Mouse (Mus musculus) gastrocnemius, adult 2 months (tissue): ENCODE data around the gene Phrf1. TPM values are rescaled to one million over a fixed set of nuclear protein-coding genes. Genes with fewer than 3 reads are reported as not detected.
"Not testable (repeated sequence)": the region's sequence is repeated elsewhere in the genome, so short reads cannot be mapped to it uniquely, and the experiment has no call there.

ENCODE experiments used
- DNase-seq: peaks from one replicate; pipeline ENCODE4 v3.0.0; 2022
- H3K27ac ChIP-seq: fragments of 200-600 bp; 2 replicates; pipeline ENCODE4 v1.8.1; 2022; ENCODE audit warnings: mild to moderate bottlenecking
- H3K4me3 ChIP-seq: fragments of 200-600 bp; 2 replicates; pipeline ENCODE4 v1.8.1; 2022; ENCODE audit warnings: mild to moderate bottlenecking, moderate library complexity
- CTCF ChIP-seq: fragments of 200-600 bp; IDR thresholded peaks from 2 replicates; pipeline ENCODE4 v1.8.1; 2022; ENCODE audit warnings: antibody characterized with exemption, mild to moderate bottlenecking, moderate library complexity
- intact Hi-C: fragments of 180-260 bp; cut with DNase I; formaldehyde crosslinking; loops from one replicate; pipeline ENCODE4 v1.15.1; 2025
- total RNA-seq, 2 experiments: library from RNA; stranded (reverse); gene quantifications; 2 replicates each; pipeline ENCODE4 v1.2.3; 2021

Gene Phrf1
- total RNA-seq, 2 experiments from 2014 or later: 22.4 to 28.1 TPM

- Histone ChIP-seq H3K4me3 (peak overlapping the region; percentile 75), H3K27ac (peak overlapping the region; percentile 99)
- no peak for DNase-seq
- no peak for TF ChIP-seq CTCF
- intact Hi-C loops: loop anchor here (10.0 kb wide), 1 partner anchor 217 kb away; the partner anchor contains the start of genes Pidd1 and Rplp2
These were observed 788 bp upstream of the Phrf1 start for GRCm38 (mm10) chr7:141227796-141228195.

- 0 out of 2 replicates have a peak overlapping the region, but pooled peaks have one; percentile 99 for H3K27ac ChIP-seq
- DNase-seq: no peak
- no peak for TF ChIP-seq CTCF
- peak overlapping the region; percentile 75 for H3K4me3 ChIP-seq
- intact Hi-C loops: loop anchor here (10.0 kb wide), 1 partner anchor 215 kb away; the partner anchor contains the start of genes Pidd1 and Rplp2
These were observed 1.1 kb downstream of the Phrf1 start for GRCm38 (mm10) chr7:141229702-141230101.

- Histone ChIP-seq H3K27ac (no peak overlapping the region), H3K4me3 (peak overlapping the region; percentile 75; the same call in 1 of the 2 replicates)
- no peak for DNase-seq
- intact Hi-C loops: no loop called here
- TF ChIP-seq CTCF: no peak
These were observed 2.0 kb downstream of the Phrf1 start for GRCm38 (mm10) chr7:141230570-141230969.

DNA sequence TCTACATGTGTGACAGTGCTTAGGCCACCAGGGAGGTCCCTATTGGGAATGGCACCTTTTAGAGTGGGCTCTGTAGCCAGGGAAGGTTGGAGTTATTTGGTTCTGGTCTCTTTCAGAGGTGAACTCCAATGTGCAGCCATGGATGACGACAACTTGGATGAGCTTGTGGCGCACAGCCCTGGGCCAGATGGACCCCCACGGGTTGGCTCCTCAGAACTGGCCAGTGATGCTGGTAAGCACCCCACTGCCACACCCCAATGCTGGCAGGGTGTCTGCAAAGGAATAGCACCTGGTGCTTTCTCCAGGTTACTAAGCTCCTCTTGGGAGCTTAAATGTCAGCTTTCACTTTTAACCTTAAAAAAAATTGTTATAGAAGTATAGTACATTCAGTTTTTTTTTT lies 2.5 kb downstream of the Phrf1 start:
- Histone ChIP-seq H3K4me3 (no peak overlapping the region), H3K27ac (no peak overlapping the region)
- DNase-seq: no peak
- no peak for TF ChIP-seq CTCF
- intact Hi-C loops: no loop called here

GRCm38 (mm10) chr7:141231551-141231950 lies 3.0 kb downstream of the Phrf1 start:
- no peak for TF ChIP-seq CTCF
- intact Hi-C loops: no loop called here
- DNase-seq: no peak
- H3K27ac ChIP-seq: no peak overlapping the region
- H3K4me3 ChIP-seq: no peak overlapping the region

- H3K4me3 ChIP-seq, DNase-seq, intact Hi-C loops, H3K27ac ChIP-seq: not testable (repeated sequence)
These were observed 21.9 kb downstream of the Phrf1 start for GRCm38 (mm10) chr7:141250486-141250885.

GRCm38 (mm10) chr7:141256159-141256558 lies 27.6 kb downstream of the Phrf1 start:
- Histone ChIP-seq H3K27ac (no peak overlapping the region), H3K4me3 (no peak overlapping the region)
- DNase-seq: no peak
- no peak for TF ChIP-seq CTCF
- intact Hi-C loops: no loop called here

DNA sequence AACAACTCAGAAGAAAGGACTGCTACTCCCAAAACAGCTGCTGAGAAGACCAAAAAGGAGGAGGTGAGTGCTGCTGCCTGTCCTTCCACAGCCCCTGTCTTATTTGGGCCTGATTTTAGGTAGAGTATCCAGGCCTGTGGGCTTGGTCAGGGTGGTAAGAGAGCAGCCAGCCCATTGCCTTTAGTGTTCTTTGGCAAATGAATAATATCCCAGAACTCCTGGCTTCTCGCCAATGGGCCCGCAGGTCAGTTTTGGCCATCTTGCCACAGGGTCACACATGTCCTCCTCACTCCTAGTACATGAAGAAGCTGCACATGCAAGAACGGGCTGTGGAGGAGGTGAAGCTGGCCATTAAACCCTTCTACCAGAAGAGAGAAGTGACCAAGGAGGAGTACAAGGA lies 32.9 kb downstream of the Phrf1 start:
- no peak for DNase-seq
- intact Hi-C loops: no loop called here
- no peak for TF ChIP-seq CTCF
- H3K4me3 ChIP-seq: no peak overlapping the region
- no peak overlapping the region for H3K27ac ChIP-seq

DNA sequence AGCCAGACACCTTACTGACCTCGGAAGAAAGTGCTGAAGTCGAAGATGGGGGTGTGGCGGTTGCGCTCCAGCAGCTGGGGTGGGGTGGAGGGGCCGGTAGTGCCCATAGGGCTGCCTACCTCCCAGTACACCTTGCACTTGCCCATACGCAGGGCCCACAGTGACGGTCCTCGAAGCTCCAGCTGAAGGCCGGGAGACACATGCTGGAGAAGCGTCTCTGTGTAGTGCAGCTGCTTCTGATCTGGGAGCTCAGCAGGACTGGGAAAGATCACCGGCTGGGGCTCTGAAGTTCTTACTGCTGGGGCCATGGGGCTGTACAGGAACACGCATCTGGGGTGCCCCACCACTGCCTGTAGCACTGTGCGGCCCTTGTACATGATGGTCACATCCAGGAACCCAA lies 35.1 kb downstream of the Phrf1 start:
- Histone ChIP-seq H3K27ac (no peak overlapping the region), H3K4me3 (no peak overlapping the region)
- DNase-seq: no peak
- intact Hi-C loops: no loop called here
- TF ChIP-seq CTCF: no peak

DNA sequence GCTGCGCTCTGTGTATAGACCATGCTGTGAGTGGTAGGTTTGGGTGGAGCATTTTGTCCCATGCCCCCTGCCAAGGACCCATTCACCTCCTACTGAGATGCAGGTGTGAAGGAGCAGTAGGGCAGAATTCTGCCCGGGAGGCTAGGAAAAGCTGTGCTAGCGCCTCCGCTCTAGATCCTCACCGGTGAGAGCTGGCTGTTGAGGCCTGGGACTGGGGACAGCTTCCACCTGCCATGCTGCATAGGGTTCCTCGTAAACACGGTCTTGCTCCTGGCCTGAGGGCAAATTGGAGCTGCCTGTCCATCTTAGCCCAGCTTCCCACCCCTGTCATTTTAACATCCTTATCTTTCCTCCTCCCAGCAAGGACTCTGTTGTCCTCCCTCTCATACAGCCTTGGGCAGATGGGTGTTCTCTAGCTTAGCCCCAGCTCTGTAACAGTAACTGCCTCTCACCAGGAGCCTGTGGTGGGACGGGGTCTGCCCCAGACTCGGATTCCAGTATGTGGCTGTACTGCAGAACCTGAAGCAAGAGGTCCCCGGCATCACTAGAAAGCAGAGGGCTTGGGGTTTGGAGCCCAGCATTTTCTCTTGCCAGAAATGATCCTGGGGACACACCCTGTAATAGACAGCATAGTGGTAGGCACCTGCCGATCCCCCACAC lies 35.6 kb downstream of the Phrf1 start:
- no peak overlapping the region for H3K4me3 ChIP-seq
- TF ChIP-seq CTCF: no peak
- no peak overlapping the region for H3K27ac ChIP-seq
- DNase-seq: no peak
- intact Hi-C loops: no loop called here

DNA sequence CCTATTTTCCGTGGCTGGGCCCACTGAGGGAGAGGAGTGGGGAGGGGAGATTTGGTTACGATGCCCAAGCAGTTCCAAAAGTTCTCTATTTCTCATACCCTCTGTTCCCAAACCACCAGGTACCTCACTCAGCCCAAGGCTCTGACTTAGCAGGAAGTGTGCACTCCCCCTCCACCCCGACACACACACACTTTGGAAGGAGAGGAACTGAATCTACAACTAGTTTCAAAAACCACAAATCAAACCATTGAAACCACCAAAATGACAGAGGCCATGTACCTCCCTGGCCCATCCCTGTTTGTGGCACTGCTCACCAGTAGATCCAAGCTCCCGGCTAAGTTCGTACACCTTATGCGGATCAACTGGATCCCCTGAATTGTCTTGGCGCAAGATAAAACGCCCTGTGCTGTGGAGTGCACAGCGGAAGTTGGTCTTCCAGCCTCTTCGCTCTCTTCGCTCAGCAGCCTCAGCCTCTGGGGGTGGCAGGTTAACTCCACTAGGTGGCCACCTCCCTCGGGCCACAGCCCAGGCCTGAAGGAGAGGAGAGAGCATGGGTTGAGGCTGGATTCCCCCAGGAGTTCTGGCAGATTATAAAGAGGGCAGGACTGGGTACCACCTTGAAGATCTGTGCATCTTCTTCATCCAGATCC lies 36.3 kb downstream of the Phrf1 start:
- Histone ChIP-seq H3K4me3 (peak overlapping the region; percentile 76), H3K27ac (peak overlapping the region; percentile 31; the same call in 1 of the 2 replicates)
- intact Hi-C loops: loop anchor here (1.0 kb wide), 1 partner anchor 98 kb away; no protein-coding TSS in a partner anchor
- peak; percentile 54 for DNase-seq
- peak; percentile 59 for TF ChIP-seq CTCF

GRCm38 (mm10) chr7:141265411-141265738 lies 36.8 kb downstream of the Phrf1 start:
- no peak for TF ChIP-seq CTCF
- peak overlapping the region; percentile 76 for H3K4me3 ChIP-seq
- intact Hi-C loops: loop anchor here (1.0 kb wide), 1 partner anchor 98 kb away; no protein-coding TSS in a partner anchor
- peak overlapping the region; percentile 77; the same call in 1 of the 2 replicates for H3K27ac ChIP-seq
- DNase-seq: no peak

GRCm38 (mm10) chr7:141265739-141266561 lies 37.4 kb downstream of the Phrf1 start, which contains the start of gene Irf7:
Irf7 (minus strand) TSS chr7:141266481.
- peak; percentile 73 for DNase-seq
- intact Hi-C loops: loop anchor here (1.0 kb wide), 1 partner anchor 97 kb away; no protein-coding TSS in a partner anchor
- H3K4me3 ChIP-seq: peak within 1 kb of the TSS; percentile 76
- peak within 1 kb of the TSS; percentile 77 for H3K27ac ChIP-seq
- no peak for TF ChIP-seq CTCF
